Mouse (Mus musculus) spleen, adult 2 months (tissue): ENCODE measurements around the gene Mup13.
"Not testable (repeated sequence)": the region's sequence is repeated elsewhere in the genome, so short reads cannot be mapped to it uniquely, and the experiment has no call there.

Experiments
- CTCF ChIP-seq: fragments of 200-500 bp; IDR thresholded peaks from 2 replicates; pipeline ENCODE4 v1.5.1; 2011; ENCODE audit warnings: mild to moderate bottlenecking, inconsistent platforms; ENCODE audit not compliant: insufficient read depth, insufficient read length, insufficient replicate concordance; ENCODE audit errors: extremely low read depth
- POLR2A ChIP-seq: fragments of 200-500 bp; IDR thresholded peaks from 2 replicates; pipeline ENCODE4 v1.6.1; 2011; ENCODE audit warnings: low read depth, low read length, inconsistent platforms

DNA sequence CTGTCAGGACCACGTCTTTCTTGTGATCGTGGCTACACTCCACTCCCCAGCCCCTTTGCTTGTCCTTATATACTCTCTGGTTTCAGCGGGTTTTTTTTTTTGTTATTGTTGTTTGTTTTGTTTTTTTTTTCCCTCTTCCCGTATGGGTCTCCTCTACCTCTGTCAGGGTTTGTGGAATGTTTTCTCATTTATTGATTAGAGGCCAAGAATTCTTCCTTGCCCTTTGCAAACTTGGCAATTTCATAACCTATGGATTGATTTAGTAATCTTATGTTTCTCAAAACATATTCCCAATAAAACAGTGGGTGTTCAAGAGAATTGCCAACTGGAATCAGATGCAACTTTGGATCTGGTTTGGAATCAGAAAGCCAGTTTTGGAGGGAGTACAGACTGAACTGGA, at the start of gene Mup13:
- not testable (repeated sequence) for TF ChIP-seq CTCF, POLR2A
